Mouse (Mus musculus) embryo, embryonic 10.5 days (tissue): Measurements from ENCODE around the gene Man2a2.
"Not testable (repeated sequence)": the region's sequence is repeated elsewhere in the genome, so short reads cannot be mapped to it uniquely, and the experiment has no call there.

ENCODE experiments used
- DNase-seq: peaks from one replicate; pipeline ENCODE4 v3.0.0-alpha.2; 2015; ENCODE audit warnings: low spot score

Man2a2 gene

GRCm38 (mm10) chr7:80400099-80400498 lies 28.9 kb upstream of the Man2a2 start:
- DNase-seq = no peak

GRCm38 (mm10) chr7:80398654-80399444 lies 27.7 kb upstream of the Man2a2 start:
- no peak for DNase-seq

GRCm38 (mm10) chr7:80397986-80398385 lies 26.8 kb upstream of the Man2a2 start:
- DNase-seq = no peak

- DNase-seq = not testable (repeated sequence)
These were observed 25.3 kb upstream of the Man2a2 start for GRCm38 (mm10) chr7:80396427-80396826.

- DNase-seq = no peak
These were observed 23.4 kb upstream of the Man2a2 start for GRCm38 (mm10) chr7:80394600-80394999.

- DNase-seq = no peak
These were observed 20.9 kb upstream of the Man2a2 start for GRCm38 (mm10) chr7:80392119-80392518.

GRCm38 (mm10) chr7:80387633-80388543 lies 16.7 kb upstream of the Man2a2 start, which contains the start of gene Fes:
Fes (minus strand) TSS chr7:80387946.
- peak; percentile 70 for DNase-seq

- DNase-seq = peak; percentile 36
These were observed 16.0 kb upstream of the Man2a2 start for GRCm38 (mm10) chr7:80387033-80387632.

- peak; percentile 95 for DNase-seq
These were observed 15.2 kb upstream of the Man2a2 start for GRCm38 (mm10) chr7:80386235-80386930.

- no peak for DNase-seq
These were observed 11.7 kb upstream of the Man2a2 start for GRCm38 (mm10) chr7:80382919-80383318.

GRCm38 (mm10) chr7:80379531-80379930 lies 8.4 kb upstream of the Man2a2 start:
- DNase-seq = peak; percentile 51

GRCm38 (mm10) chr7:80377471-80377870 lies 6.3 kb upstream of the Man2a2 start:
- peak; percentile 76 for DNase-seq

- DNase-seq = no peak
These were observed 5.0 kb upstream of the Man2a2 start for GRCm38 (mm10) chr7:80376192-80376591.

- DNase-seq = no peak
These were observed 4.3 kb upstream of the Man2a2 start for GRCm38 (mm10) chr7:80375376-80376039.

GRCm38 (mm10) chr7:80374733-80375132 lies 3.6 kb upstream of the Man2a2 start:
- no peak for DNase-seq

GRCm38 (mm10) chr7:80374280-80374679 lies 3.1 kb upstream of the Man2a2 start:
- no peak for DNase-seq

GRCm38 (mm10) chr7:80373850-80374249 lies 2.7 kb upstream of the Man2a2 start:
- DNase-seq = no peak

GRCm38 (mm10) chr7:80373352-80373751 lies 2.2 kb upstream of the Man2a2 start:
- DNase-seq = no peak

GRCm38 (mm10) chr7:80372667-80373066 lies 1.5 kb upstream of the Man2a2 start:
- DNase-seq = no peak

GRCm38 (mm10) chr7:80372166-80372565 lies 991 bp upstream of the Man2a2 start:
- DNase-seq = no peak

- peak; percentile 71 for DNase-seq
These were observed 530 bp downstream of the Man2a2 start for GRCm38 (mm10) chr7:80370649-80371040.
